Mouse (Mus musculus) limb, embryonic 12.5 days (tissue): ENCODE results near the gene Eif4enif1. TPM values are rescaled to one million over a fixed set of nuclear protein-coding genes. Genes with fewer than 3 reads are reported as not detected.

Experiments
- ATAC-seq: fragments of 200-750 bp; cut with Nextera tagmentation; 2 replicates; pipeline ENCODE4 v1.8.0; 2017; ENCODE audit warnings: low read depth, moderate TSS enrichment; ENCODE audit not compliant: insufficient number of reproducible peaks, insufficient read depth, low FRiP score, low TSS enrichment
- H3K27ac ChIP-seq: fragments of 300-500 bp; sonication (generic); 2 replicates; pipeline ENCODE4 v1.5.1; 2016; ENCODE audit warnings: mild to moderate bottlenecking, moderate library complexity
- H3K27me3 ChIP-seq: fragments of 300-500 bp; sonication (generic); 2 replicates; pipeline ENCODE4 v1.6.1; 2016; ENCODE audit warnings: mild to moderate bottlenecking, moderate library complexity
- H3K36me3 ChIP-seq: fragments of 300-500 bp; sonication (generic); 2 replicates; pipeline ENCODE4 v1.6.1; 2016; ENCODE audit warnings: mild to moderate bottlenecking, moderate library complexity
- H3K4me1 ChIP-seq: fragments of 300-500 bp; sonication (generic); replicated peaks from 2 replicates; pipeline ENCODE4 v1.6.1; 2016
- H3K4me2 ChIP-seq: fragments of 300-500 bp; sonication (generic); 2 replicates; pipeline ENCODE4 v1.6.1; 2016; ENCODE audit warnings: mild to moderate bottlenecking, moderate library complexity
- H3K4me3 ChIP-seq: fragments of 300-500 bp; sonication (generic); replicated peaks from 2 replicates; pipeline ENCODE4 v1.5.1; 2016; ENCODE audit warnings: mild to moderate bottlenecking
- H3K9ac ChIP-seq: fragments of 300-500 bp; sonication (generic); replicated peaks from 2 replicates; pipeline ENCODE4 v1.6.1; 2016; ENCODE audit warnings: mild to moderate bottlenecking, moderate library complexity
- H3K9me3 ChIP-seq: fragments of 300-500 bp; sonication (generic); 2 replicates; pipeline ENCODE4 v1.6.1; 2016; ENCODE audit warnings: mild to moderate bottlenecking, moderate library complexity
- WGBS: fragments of 180-500 bp; shearing (Covaris S2); methylation state at CpG from one replicate; pipeline ENCODE4 v1.1.7; 2016; 5-methylcytosine and 5-hydroxymethylcytosine counted together
- polyA plus RNA-seq: library from polyadenylated mRNA; unstranded; fragments of >200 nt; fragmentation: Nextera tagmentation; extraction: Ambion mirVana; gene quantifications from 2 replicates; pipeline ENCODE4 v1.2.1, GENCODE M21; 2016

The Eif4enif1 gene
- polyA plus RNA-seq, 1 experiment from 2014 or later = 80.7 TPM

DNA sequence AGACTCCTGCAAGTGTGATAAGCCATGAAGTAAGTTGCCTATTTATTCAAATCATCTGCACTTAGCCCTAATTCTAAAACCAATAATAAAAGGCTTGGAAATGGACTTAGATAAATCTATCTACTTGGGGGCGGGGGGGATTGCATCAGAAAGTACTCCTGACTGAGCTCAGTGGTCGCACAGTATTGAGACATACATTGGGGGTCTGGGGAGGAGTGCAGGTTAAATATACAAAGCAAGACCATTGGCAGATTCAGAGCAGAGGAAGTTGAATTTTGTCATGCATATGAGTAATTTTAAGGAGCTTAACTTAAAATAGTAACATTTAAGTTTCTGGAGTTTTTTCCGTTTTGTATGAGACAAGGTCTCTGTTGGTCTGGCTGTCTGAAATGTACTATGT is 30.1 kb downstream of the Eif4enif1 start:
- no peak overlapping the region for H3K9ac ChIP-seq
- H3K36me3 ChIP-seq = peaks cover 91% of the 10 kb centered on the region
- no peaks in the 10 kb centered on the region for H3K4me1 ChIP-seq
- H3K9me3 ChIP-seq = no peaks in the 10 kb centered on the region
- H3K4me2 ChIP-seq = no peak overlapping the region
- no peak for ATAC-seq
- H3K27me3 ChIP-seq = no peaks in the 10 kb centered on the region
- no peak overlapping the region for H3K4me3 ChIP-seq
- 94% methylated on average over 3 of the region's 3 CpGs for WGBS
- H3K27ac ChIP-seq = no peak overlapping the region

DNA sequence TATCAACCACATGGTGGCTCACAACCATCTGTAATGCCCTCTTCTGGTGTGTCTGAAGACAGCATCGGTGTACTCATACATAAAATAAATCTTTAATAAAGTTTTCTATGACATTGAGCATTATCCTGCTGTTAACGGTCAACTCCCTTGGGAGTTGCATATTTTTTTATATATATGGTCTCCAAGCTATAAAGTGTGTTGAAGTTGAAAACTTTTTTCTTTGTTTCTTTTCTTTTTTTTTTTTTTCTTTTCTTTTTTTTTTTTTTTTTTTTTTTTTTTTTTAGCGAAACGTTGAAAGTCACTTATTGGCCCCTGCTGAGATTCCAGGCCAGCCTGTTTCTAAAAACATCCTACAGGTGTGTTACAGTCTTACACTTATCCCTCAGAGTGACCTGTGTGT is 31.5 kb downstream of the Eif4enif1 start:
- H3K4me2 ChIP-seq = no peak overlapping the region
- peaks cover 96% of the 10 kb centered on the region for H3K36me3 ChIP-seq
- 96% methylated on average over 4 of the region's 4 CpGs for WGBS

DNA sequence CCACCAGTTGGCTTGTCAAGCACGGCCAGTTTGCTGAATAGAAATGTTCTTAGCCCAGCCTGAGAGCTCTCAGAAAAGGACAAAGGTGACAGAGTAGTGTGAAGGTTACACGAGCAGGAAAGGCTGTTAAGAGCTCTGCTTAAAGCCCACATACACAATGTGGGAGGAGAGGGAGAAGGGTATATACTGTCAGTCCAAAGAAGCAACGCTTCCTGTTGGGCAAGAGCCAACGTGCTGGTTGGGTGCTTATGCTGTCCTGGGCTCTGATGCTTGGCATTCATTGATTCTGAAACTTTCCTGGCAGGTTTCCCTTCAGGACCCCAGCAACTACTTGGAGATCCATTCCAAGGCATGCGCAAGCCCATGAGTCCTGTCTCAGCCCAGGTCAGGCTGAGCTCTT is 33.1 kb downstream of the Eif4enif1 start:
- Histone ChIP-seq H3K9me3 (no peaks in the 10 kb centered on the region), H3K36me3 (peaks cover 97% of the 10 kb centered on the region), H3K9ac (no peak overlapping the region), H3K27ac (no peak overlapping the region), H3K4me1 (no peaks in the 10 kb centered on the region), H3K27me3 (no peaks in the 10 kb centered on the region), H3K4me3 (no peak overlapping the region), H3K4me2 (no peak overlapping the region)
- 90% methylated on average over 5 of the region's 5 CpGs for whole genome bisulfite sequencing
- ATAC-seq = no peak

More for the DNA sequence above, 31.5 kb downstream of the Eif4enif1 start:
- Histone ChIP-seq H3K4me1 (no peaks in the 10 kb centered on the region), H3K9ac (no peak overlapping the region), H3K27me3 (no peaks in the 10 kb centered on the region), H3K9me3 (no peaks in the 10 kb centered on the region), H3K4me3 (no peak overlapping the region), H3K27ac (no peak overlapping the region)
- ATAC-seq = no peak

DNA sequence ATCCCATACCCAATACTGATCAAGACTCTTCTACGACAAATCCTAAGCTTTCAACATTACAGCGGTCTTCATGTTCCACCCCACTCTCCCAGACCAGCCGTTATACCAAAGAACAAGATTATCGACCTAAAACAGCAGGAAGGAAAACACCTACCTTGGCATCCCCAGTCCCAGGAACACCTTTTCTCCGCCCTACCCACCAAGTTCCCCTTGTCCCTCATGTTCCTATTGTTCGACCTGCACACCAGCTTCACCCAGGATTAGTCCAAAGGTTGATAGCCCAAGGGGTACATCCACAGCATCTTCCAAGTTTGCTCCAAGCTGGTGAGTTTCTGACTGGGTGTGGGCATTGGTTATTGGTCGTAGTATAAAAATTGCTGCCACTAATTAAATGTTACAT is 40.2 kb downstream of the Eif4enif1 start:
- Histone ChIP-seq H3K4me3 (no peak overlapping the region), H3K4me2 (no peak overlapping the region), H3K4me1 (no peaks in the 10 kb centered on the region), H3K27ac (no peak overlapping the region), H3K36me3 (peaks cover 95% of the 10 kb centered on the region), H3K27me3 (no peaks in the 10 kb centered on the region), H3K9me3 (no peaks in the 10 kb centered on the region), H3K9ac (no peak overlapping the region)
- no peak for ATAC-seq
- WGBS = 92% methylated on average over 7 of the region's 7 CpGs

DNA sequence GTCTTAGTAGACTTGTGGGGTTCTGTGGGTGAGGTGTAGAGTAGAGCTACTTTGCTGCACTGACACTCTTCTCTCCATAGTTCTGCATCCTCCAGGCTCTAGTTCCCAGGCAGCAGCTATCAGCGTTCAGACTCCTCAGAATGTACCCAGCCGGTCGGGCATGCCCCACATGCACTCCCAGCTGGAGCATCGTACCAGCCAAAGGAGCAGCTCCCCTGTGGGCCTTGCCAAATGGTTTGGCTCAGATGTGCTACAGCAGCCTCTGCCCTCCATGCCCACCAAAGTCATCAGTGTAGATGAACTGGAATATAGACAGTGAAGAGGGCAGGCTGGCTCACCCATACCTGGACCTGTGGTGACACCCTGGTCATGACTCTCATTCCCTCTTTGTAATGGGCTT is 41.6 kb downstream of the Eif4enif1 start:
- peaks cover 95% of the 10 kb centered on the region for H3K36me3 ChIP-seq
- no peak for ATAC-seq
- 87% methylated on average over 4 of the region's 4 CpGs for WGBS
- H3K9ac ChIP-seq = no peak overlapping the region
- no peaks in the 10 kb centered on the region for H3K9me3 ChIP-seq
- no peaks in the 10 kb centered on the region for H3K4me1 ChIP-seq
- H3K27me3 ChIP-seq = no peaks in the 10 kb centered on the region
- no peak overlapping the region for H3K27ac ChIP-seq
- H3K4me3 ChIP-seq = no peak overlapping the region
- H3K4me2 ChIP-seq = no peak overlapping the region

DNA sequence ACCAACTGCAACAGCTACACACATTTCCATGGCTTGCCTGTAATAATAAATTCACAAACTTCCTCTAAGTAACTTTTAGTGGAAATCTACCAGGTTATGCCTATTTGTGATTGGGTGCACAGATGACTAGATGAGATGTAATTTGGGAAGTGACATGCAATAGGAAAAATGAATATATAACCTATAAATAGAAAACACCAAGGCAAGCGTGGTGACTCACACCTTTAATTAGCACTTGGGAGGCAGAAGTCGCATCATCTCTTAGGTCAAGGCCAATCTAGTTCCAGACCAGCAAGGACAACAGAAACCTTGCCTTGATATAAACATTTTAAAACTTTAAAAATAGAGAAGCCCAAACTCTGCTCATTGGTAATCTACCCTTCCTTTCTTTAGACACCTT is 45.2 kb downstream of the Eif4enif1 start:
- Histone ChIP-seq H3K27me3 (no peaks in the 10 kb centered on the region), H3K9ac (no peak overlapping the region), H3K4me2 (no peak overlapping the region), H3K9me3 (no peaks in the 10 kb centered on the region), H3K4me3 (no peak overlapping the region), H3K4me1 (no peaks in the 10 kb centered on the region), H3K36me3 (peaks cover 95% of the 10 kb centered on the region), H3K27ac (no peak overlapping the region)
- ATAC-seq = no peak
- 96% methylated on average over 2 of the region's 2 CpGs for WGBS

DNA sequence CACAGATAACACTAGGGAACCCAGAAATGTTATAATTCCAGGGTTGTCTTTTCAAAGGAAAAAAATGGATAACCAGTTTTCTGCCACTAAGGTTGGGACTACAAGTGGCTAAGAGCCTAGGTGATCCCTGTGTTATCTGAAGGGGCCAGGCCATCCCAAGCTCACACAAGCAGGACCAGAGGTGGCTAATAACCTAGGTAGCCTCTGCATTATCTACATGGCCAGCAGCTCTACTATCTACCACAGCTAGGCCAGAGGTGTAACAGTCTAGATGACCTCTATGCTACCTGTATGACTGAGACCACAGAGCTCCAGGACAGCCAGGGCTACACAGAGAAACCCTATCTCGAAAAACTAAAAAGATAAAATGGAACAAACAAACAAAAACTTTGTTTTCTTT is 57.3 kb downstream of the Eif4enif1 start:
- Histone ChIP-seq H3K4me2 (no peak overlapping the region), H3K4me1 (peaks cover 10% of the 10 kb centered on the region; the same call in 1 of the 2 replicates), H3K27me3 (no peaks in the 10 kb centered on the region), H3K9me3 (no peaks in the 10 kb centered on the region), H3K36me3 (peaks cover 89% of the 10 kb centered on the region), H3K27ac (no peak overlapping the region), H3K4me3 (no peak overlapping the region), H3K9ac (no peak overlapping the region)
- 88% methylated on average over 1 of the region's 1 CpGs for WGBS
- no peak for ATAC-seq

DNA sequence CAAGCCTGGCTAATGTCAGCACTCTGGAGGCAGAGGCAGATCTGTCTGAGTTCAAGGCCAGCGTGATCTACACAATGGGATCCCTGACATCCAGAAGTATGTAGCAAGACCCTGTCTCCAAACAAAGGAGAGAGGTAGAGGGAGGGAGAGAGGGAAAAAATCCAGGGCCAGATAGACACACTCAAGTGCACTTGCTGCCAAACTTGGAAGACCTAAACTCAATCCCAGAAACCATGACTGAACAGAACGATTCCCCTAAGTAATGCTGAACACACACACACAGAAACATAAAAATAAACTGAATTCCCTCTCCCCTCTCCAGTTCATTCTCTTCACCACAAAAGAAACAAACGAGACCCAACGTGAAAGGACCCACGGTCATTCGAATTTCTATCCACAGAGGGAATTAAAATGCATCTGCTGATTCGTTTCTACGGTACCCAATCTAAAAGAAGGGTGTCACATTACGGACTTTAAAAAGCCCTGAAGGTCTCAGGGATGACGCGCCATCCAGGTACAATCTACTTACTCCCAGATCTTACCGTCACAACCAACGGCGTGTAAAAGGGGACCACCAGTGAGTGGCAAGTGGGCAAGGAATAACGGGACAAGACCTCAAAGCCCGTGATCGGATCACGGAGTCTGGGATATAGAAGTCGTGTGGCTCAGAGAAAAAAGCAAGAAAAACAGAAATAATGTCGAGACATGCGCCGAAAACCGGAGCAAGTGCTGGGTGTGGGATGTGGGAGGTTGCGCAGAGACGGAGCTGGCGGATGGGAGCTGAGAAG is 63.3 kb downstream of the Eif4enif1 start:
- 0 out of 2 replicates have a peak, but pooled peaks have one; percentile 3 for ATAC-seq
- peaks cover 37% of the 10 kb centered on the region for H3K36me3 ChIP-seq
- no peaks in the 10 kb centered on the region for H3K9me3 ChIP-seq
- peak overlapping the region; percentile 97 for H3K27ac ChIP-seq
- H3K27me3 ChIP-seq = no peaks in the 10 kb centered on the region
- 3% methylated on average over 26 of the region's 26 CpGs for WGBS
- H3K4me1 ChIP-seq = peaks cover 17% of the 10 kb centered on the region
- H3K4me3 ChIP-seq = peak overlapping the region; percentile 89
- H3K4me2 ChIP-seq = peak overlapping the region; percentile 77
- H3K9ac ChIP-seq = peak overlapping the region; percentile 94

DNA sequence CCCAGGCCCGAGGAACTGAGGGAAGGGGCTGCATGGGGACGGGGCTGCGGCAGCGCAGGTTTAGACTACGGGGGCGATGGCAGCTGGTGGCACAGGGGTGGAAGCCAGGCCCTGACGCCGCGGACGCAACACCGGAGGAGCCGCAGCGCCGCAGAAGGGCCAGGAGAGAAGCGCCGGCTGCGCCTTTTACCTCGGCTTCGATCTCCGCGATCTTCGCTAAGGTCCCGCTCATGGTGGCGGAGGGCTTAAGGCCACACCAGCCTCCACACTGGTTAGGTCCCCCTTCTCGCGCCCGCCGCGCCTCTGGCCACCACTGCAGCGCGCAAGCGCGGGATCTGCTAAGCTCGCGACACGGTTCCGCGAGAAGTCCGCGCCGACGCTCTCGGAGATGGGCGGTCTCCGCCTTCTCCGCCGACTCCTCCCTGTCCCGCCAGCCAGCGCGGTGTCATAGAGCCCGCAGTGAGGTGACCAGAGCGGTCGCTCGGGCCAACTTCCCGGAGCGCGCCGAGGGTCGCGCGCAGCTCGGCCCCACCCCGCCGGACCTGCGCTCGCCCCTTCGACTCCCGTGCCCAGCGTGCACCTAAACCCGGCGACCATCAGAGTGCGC is 64.0 kb downstream of the Eif4enif1 start, which contains the start of gene Drg1:
Gene Drg1 (minus strand): TSS at position 337 of the 607 bp plus-strand sequence.
- Histone ChIP-seq H3K27ac (peak within 1 kb of the TSS; percentile 97), H3K36me3 (peaks cover 30% of the 10 kb centered on the region), H3K4me1 (peaks cover 17% of the 10 kb centered on the region), H3K4me2 (peak within 1 kb of the TSS; percentile 77), H3K4me3 (peak within 1 kb of the TSS; percentile 89), H3K27me3 (no peaks in the 10 kb centered on the region), H3K9me3 (no peaks in the 10 kb centered on the region), H3K9ac (peak within 1 kb of the TSS; percentile 94)
- WGBS = under 1% methylated on average over 72 of the region's 72 CpGs
- ATAC-seq = peak; percentile 97

DNA sequence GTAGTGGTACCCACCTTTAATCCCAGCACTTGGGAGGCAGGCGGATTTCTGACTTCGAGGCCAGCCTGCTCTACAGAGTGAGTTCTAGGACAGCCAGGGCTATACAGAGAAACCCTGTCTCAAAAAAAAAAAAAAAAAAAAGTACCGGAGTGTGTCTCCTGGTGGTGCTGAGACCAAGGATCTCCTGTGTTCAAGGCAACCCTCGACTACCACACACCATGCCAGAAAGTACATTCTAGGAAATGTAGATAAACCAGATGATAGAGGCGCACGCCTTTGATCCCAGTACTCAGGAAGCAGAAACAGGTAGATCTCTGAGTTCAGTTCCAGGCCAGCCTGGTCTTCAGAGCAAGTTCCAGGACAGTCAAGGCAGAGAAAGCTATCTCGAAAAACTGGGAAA is 64.9 kb downstream of the Eif4enif1 start:
- Histone ChIP-seq H3K36me3 (peaks cover 20% of the 10 kb centered on the region), H3K27me3 (no peaks in the 10 kb centered on the region), H3K4me2 (peak overlapping the region; percentile 77), H3K4me1 (peaks cover 17% of the 10 kb centered on the region), H3K9me3 (no peaks in the 10 kb centered on the region), H3K9ac (peak overlapping the region; percentile 75), H3K27ac (peak overlapping the region; percentile 97; the same call in 1 of the 2 replicates), H3K4me3 (peak overlapping the region; percentile 89)
- ATAC-seq = no peak
- WGBS = 64% methylated on average over 7 of the region's 7 CpGs

DNA sequence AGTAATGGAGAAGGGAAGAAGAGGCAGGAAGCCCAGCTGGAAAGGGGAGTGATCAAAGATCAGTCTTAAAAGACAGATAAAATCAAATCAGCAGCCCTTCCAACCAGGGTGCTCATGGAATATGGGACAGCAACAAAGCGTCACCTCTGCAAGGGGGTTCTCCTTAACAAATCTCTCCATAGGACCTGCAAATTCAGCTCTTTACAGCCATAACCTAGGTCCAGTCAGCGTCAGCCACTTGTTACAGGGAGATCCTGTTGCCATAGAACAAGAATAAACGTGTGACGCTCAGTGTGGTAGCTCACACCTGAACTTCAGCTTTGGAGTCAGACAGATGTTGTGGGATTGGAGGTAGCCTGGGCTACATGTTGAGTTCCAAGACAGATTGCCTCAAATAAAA is 67.0 kb downstream of the Eif4enif1 start:
- peaks cover 10% of the 10 kb centered on the region for H3K4me1 ChIP-seq
- no peak for ATAC-seq

More for the DNA sequence above, 67.0 kb downstream of the Eif4enif1 start:
- Histone ChIP-seq H3K27me3 (no peaks in the 10 kb centered on the region), H3K36me3 (peaks cover 2% of the 10 kb centered on the region; the same call in 1 of the 2 replicates), H3K4me3 (no peak overlapping the region), H3K4me2 (no peak overlapping the region), H3K9ac (no peak overlapping the region), H3K9me3 (no peaks in the 10 kb centered on the region), H3K27ac (no peak overlapping the region)
- 39% methylated on average over 4 of the region's 4 CpGs for WGBS
